In genomic region chr3:32428921-32429320, GRCm38 (mm10) we compare ENCODE assay signal across 9 mouse cellular contexts. TPM values are rescaled to one million over a fixed set of nuclear protein-coding genes. Genes with fewer than 3 reads are reported as not detected.
DNase-seq lines count a peak whose midpoint lies in the region; ATAC-seq and TF ChIP-seq lines count a peak whose summit lies in the region.
"Had no signal": no experiment of that assay in that cellular context is flagged by ENCODE, and none has a peak within 500 bp of the region (broad histone marks: within the 10 kb centered on the region; RNA-seq: fewer than 3 reads in every experiment).

No protein-coding gene starts in this region.

- TF ChIP-seq POLR2A in liver, adult 2 months (IDR thresholded peaks at IDR 0.05; ENCODE audit: extremely low read depth, insufficient read depth, low read length), result no peak

- no peak overlapping the region for H3K27ac ChIP-seq in liver, adult 2 months (replicated peaks; ENCODE audit: insufficient read depth, low read depth, low read length)
- peak overlapping the region; percentile 75 for H3K27ac ChIP-seq in gastrocnemius, adult 2 months
- peak overlapping the region; percentile 66 for H3K27ac ChIP-seq in heart, embryonic 15.5 days
- no peak overlapping the region for H3K27ac ChIP-seq in hindbrain, embryonic 13.5 days
- H3K27ac ChIP-seq: limb, embryonic 15.5 days had no signal

- intact Hi-C loops in gastrocnemius, adult 2 months (cut with DNase I), result no loop called here

- TF ChIP-seq CTCF in liver, adult 2 months (IDR thresholded peaks at IDR 0.05; ENCODE audit: low read depth, low read length), result no peak
- TF ChIP-seq CTCF in gastrocnemius, adult 2 months (IDR thresholded peaks at IDR 0.05), result no peak

- H3K9me3 ChIP-seq in heart, embryonic 15.5 days (replicated peaks), result no peaks in the 10 kb centered on the region
- no peaks in the 10 kb centered on the region for H3K9me3 ChIP-seq in hindbrain, embryonic 13.5 days
- H3K9me3 ChIP-seq: limb, embryonic 15.5 days had no signal

- 71% methylated on average over 4 of the region's 4 CpGs for WGBS in liver, adult 2 months
- 14% methylated on average over 4 of the region's 4 CpGs for WGBS in heart, embryonic 15.5 days
- WGBS in hindbrain, embryonic 13.5 days, result 73% methylated on average over 4 of the region's 4 CpGs

- peak; percentile 58 for ATAC-seq in heart, embryonic 15.5 days (replicated peaks; ENCODE audit: insufficient number of reproducible peaks, insufficient read depth, low FRiP score, low read depth)
- no peak for ATAC-seq in hindbrain, embryonic 13.5 days (ENCODE audit: low FRiP score)

- peak; percentile 47 for DNase-seq in liver, adult 2 months (ENCODE audit: extremely low read depth, low read depth, low spot score)
- no peak for DNase-seq in liver
- peak; percentile 47 for DNase-seq in gastrocnemius, adult 2 months
- peak; percentile 77 for DNase-seq in lung, postnatal 10 days
- DNase-seq in thymus, postnatal 36 days, result no peak
- no peak for DNase-seq in right cerebral cortex, postnatal 25 days

- no peaks in the 10 kb centered on the region for H3K36me3 ChIP-seq in liver, adult 2 months (ENCODE audit: control insufficient read depth, insufficient read depth, low read length)
- no peaks in the 10 kb centered on the region for H3K36me3 ChIP-seq in heart, embryonic 15.5 days
- peaks cover 6% of the 10 kb centered on the region; the same call in 1 of the 2 replicates for H3K36me3 ChIP-seq in hindbrain, embryonic 13.5 days

- no peaks in the 10 kb centered on the region for H3K27me3 ChIP-seq in liver, adult 2 months (ENCODE audit: control insufficient read depth, insufficient read depth, low read length)
- no peaks in the 10 kb centered on the region for H3K27me3 ChIP-seq in heart, embryonic 15.5 days
- H3K27me3 ChIP-seq in hindbrain, embryonic 13.5 days, result no peaks in the 10 kb centered on the region
- H3K27me3 ChIP-seq: limb, embryonic 15.5 days had no signal

- H3K4me2 ChIP-seq in heart, embryonic 15.5 days, result 0 out of 2 replicates have a peak overlapping the region, but pooled peaks have one; percentile 25
- no peak overlapping the region for H3K4me2 ChIP-seq in hindbrain, embryonic 13.5 days
- H3K4me2 ChIP-seq: limb, embryonic 15.5 days had no signal

- H3K4me1 ChIP-seq in liver, adult 2 months (ENCODE audit: control insufficient read depth, insufficient read depth, low read length), result peaks cover 10% of the 10 kb centered on the region
- peaks cover 19% of the 10 kb centered on the region for H3K4me1 ChIP-seq in heart, embryonic 15.5 days (replicated peaks)
- H3K4me1 ChIP-seq in hindbrain, embryonic 13.5 days (replicated peaks), result 0 out of 2 replicates have a peak, but pooled peaks cover 6% of the 10 kb centered on the region

- peaks cover 38% of the 10 kb centered on the region for H3K79me2 ChIP-seq in liver, adult 2 months (ENCODE audit: control insufficient read depth, insufficient read depth, low read length)

- no peak overlapping the region for H3K9ac ChIP-seq in liver, adult 2 months (ENCODE audit: low read depth, low read length)
- H3K9ac ChIP-seq in heart, embryonic 15.5 days, result no peak overlapping the region
- H3K9ac ChIP-seq in hindbrain, embryonic 13.5 days, result no peak overlapping the region
- H3K9ac ChIP-seq: limb, embryonic 15.5 days had no signal

- no peak overlapping the region for H3K4me3 ChIP-seq in liver, adult 2 months (ENCODE audit: insufficient read depth, low read depth, low read length)
- H3K4me3 ChIP-seq in gastrocnemius, adult 2 months, result no peak overlapping the region
- H3K4me3 ChIP-seq in heart, embryonic 15.5 days, result no peak overlapping the region
- H3K4me3 ChIP-seq in hindbrain, embryonic 13.5 days, result no peak overlapping the region
- H3K4me3 ChIP-seq: limb, embryonic 15.5 days had no signal

RNA-seq across cellular contexts. Expression of gene Pik3ca, which starts 31.4 kb away (rescaled TPM):
- total RNA-seq in liver, adult 2 months (2014; rRNA removed), result 21.1 and 23.1 TPM in 2 replicates
- polyA plus RNA-seq in liver, adult 2 months (2012; rRNA removed), result 2.4 and 2.8 TPM in 2 replicates
- 10 to 100 TPM; 40.1 to 63.3 TPM for total RNA-seq in gastrocnemius, adult 2 months (2021)
- 7.1 and 7.2 TPM in 2 replicates for polyA plus RNA-seq in heart, embryonic 15.5 days (2015; fragmentation: Nextera tagmentation; extraction: Ambion mirVana)
- polyA plus RNA-seq in hindbrain, embryonic 13.5 days (2015; fragmentation: Nextera tagmentation; extraction: Ambion mirVana), result 14.2 and 14.7 TPM in 2 replicates

Comparison
In these comparisons a context has a peak if more than half of its experiments do, and no peak if none do; other contexts are left out.
1. DNase-seq: peak in liver, adult 2 months (single experiment), gastrocnemius, adult 2 months (single experiment) and lung, postnatal 10 days (single experiment); none in liver (single experiment), thymus, postnatal 36 days (0 of 2) and right cerebral cortex, postnatal 25 days (single experiment).
2. H3K27ac ChIP-seq: peak in gastrocnemius, adult 2 months (single experiment) and heart, embryonic 15.5 days (single experiment); none in liver, adult 2 months (single experiment) and hindbrain, embryonic 13.5 days (single experiment).